Mouse (Mus musculus): Measurements from ENCODE around the gene Rbm44. TPM values are rescaled to one million over a fixed set of nuclear protein-coding genes. Genes with fewer than 3 reads are reported as not detected.

The Rbm44 gene
- total and polyA plus RNA-seq, 3 experiments = not detected

- TF ChIP-seq ETS1 (IDR thresholded peaks at IDR 0.05; ENCODE audit: low read depth, low read length) = no peak
- no peak for TF ChIP-seq CHD2 (IDR thresholded peaks at IDR 0.05; ENCODE audit: low read length)
- no peak for TF ChIP-seq KAT2A (conservative IDR thresholded peaks at IDR 0.05; ENCODE audit: low read depth, low read length)
- no peak for TF ChIP-seq EP300 (IDR thresholded peaks at IDR 0.05; ENCODE audit: low read depth in 1 of 2, low read length in 2 of 2)
- no peak for TF ChIP-seq MEF2A (IDR thresholded peaks at IDR 0.05; ENCODE audit: extremely low read depth, insufficient replicate concordance, low read depth, low read length, poor library complexity, severe bottlenecking)
- no peak for TF ChIP-seq MAX (IDR thresholded peaks at IDR 0.05; ENCODE audit: low read length)
- no peak for TF ChIP-seq HCFC1 (IDR thresholded peaks at IDR 0.05; ENCODE audit: low read depth, low read length)
- no peak for TF ChIP-seq POLR2AphosphoS5 (IDR thresholded peaks at IDR 0.05; ENCODE audit: borderline replicate concordance, low read depth, low read length)
- no peak for TF ChIP-seq BHLHE40 (IDR thresholded peaks at IDR 0.05; ENCODE audit: borderline replicate concordance, low read depth, low read length)
- no peak for TF ChIP-seq ZKSCAN1 (IDR thresholded peaks at IDR 0.05; ENCODE audit: low read depth, low read length)
- TF ChIP-seq POLR2AphosphoS2 (IDR thresholded peaks at IDR 0.05; ENCODE audit: low read length) = no peak
- TF ChIP-seq SMC3 (IDR thresholded peaks at IDR 0.05; ENCODE audit: low read depth, low read length) = no peak
- no peak for TF ChIP-seq GATA1 (IDR thresholded peaks at IDR 0.05; ENCODE audit: low read depth, low read length)
- no peak for TF ChIP-seq UBTF (IDR thresholded peaks at IDR 0.05; ENCODE audit: borderline replicate concordance, insufficient read depth, low read depth, low read length)
- no peak for TF ChIP-seq TCF12 (IDR thresholded peaks at IDR 0.05; ENCODE audit: low read depth, low read length)
- TF ChIP-seq NELFE (IDR thresholded peaks at IDR 0.05; ENCODE audit: low read depth, low read length) = no peak
- no peak overlapping the region for H3K4me3 ChIP-seq (ENCODE audit: control insufficient read depth in 1 of 2, insufficient read depth in 1 of 2, low read depth in 2 of 2, low read length in 2 of 2)
- peaks cover 4 to 7% of the 10 kb centered on the region in 2 experiments for H3K27me3 ChIP-seq (ENCODE audit: control insufficient read depth in 1 of 2, insufficient read depth in 2 of 2, low read length in 2 of 2)
- no peaks in the 10 kb centered on the region for H3K79me2 ChIP-seq (ENCODE audit: control insufficient read depth, insufficient read depth, low read length, poor library complexity)
- H3K9ac ChIP-seq (ENCODE audit: control insufficient read depth, low read depth, low read length, poor library complexity, severe bottlenecking) = no peak overlapping the region
- DNase-seq (ENCODE audit: low read depth, low spot score) = no peak
- no peaks in the 10 kb centered on the region for H3K4me1 ChIP-seq (ENCODE audit: control insufficient read depth in 1 of 2, insufficient read depth in 2 of 2, low read length in 2 of 2)
- H3K36me3 ChIP-seq (ENCODE audit: control insufficient read depth in 1 of 2, insufficient read depth in 2 of 2, low read length in 2 of 2) = no peaks in the 10 kb centered on the region
- H3K9me3 ChIP-seq (replicated peaks; ENCODE audit: insufficient read depth, low read length) = no peaks in the 10 kb centered on the region
- no peak overlapping the region for H3K27ac ChIP-seq (ENCODE audit: control insufficient read depth, low read depth, low read length)
Observed at GRCm38 (mm10) chr1:91166798-91167197, 21.9 kb downstream of the Rbm44 start.

- no peaks in the 10 kb centered on the region for H3K9me3 ChIP-seq (replicated peaks; ENCODE audit: insufficient read depth, low read length)
- DNase-seq (ENCODE audit: low read depth, low spot score) = no peak
- TF ChIP-seq EP300 (IDR thresholded peaks at IDR 0.05; ENCODE audit: low read depth in 1 of 2, low read length in 2 of 2) (no peak), MYB (IDR thresholded peaks at IDR 0.05; ENCODE audit: low read depth, low read length) (no peak), RAD21 (IDR thresholded peaks at IDR 0.05; ENCODE audit: low read depth, low read length) (no peak), SIN3A (IDR thresholded peaks at IDR 0.05; ENCODE audit: low read length) (no peak), CHD1 (IDR thresholded peaks at IDR 0.05; ENCODE audit: low read depth, low read length) (no peak), USF2 (IDR thresholded peaks at IDR 0.05; ENCODE audit: borderline replicate concordance in 1 of 2, insufficient read depth in 1 of 2, low read depth in 1 of 2, low read length in 2 of 2) (no peak), POLR2AphosphoS5 (IDR thresholded peaks at IDR 0.05; ENCODE audit: borderline replicate concordance, low read depth, low read length) (no peak), TAL1 (IDR thresholded peaks at IDR 0.05; ENCODE audit: low read length) (no peak), MEF2A (IDR thresholded peaks at IDR 0.05; ENCODE audit: extremely low read depth, insufficient replicate concordance, low read depth, low read length, poor library complexity, severe bottlenecking) (no peak), ZMIZ1 (IDR thresholded peaks at IDR 0.05; ENCODE audit: low read depth, low read length) (no peak), USF1 (IDR thresholded peaks at IDR 0.05; ENCODE audit: low read depth, low read length) (no peak), POLR2A (IDR thresholded peaks at IDR 0.05; ENCODE audit: control insufficient read depth in 1 of 2, insufficient read depth in 1 of 2, low read depth in 1 of 2, low read length in 2 of 2, poor library complexity in 1 of 2) (no peak), ZNF384 (IDR thresholded peaks at IDR 0.05; ENCODE audit: low read depth, low read length) (no peak), RCOR1 (IDR thresholded peaks at IDR 0.05; ENCODE audit: low read depth, low read length) (no peak), HCFC1 (IDR thresholded peaks at IDR 0.05; ENCODE audit: low read depth, low read length) (no peak), UBTF (IDR thresholded peaks at IDR 0.05; ENCODE audit: borderline replicate concordance, insufficient read depth, low read depth, low read length) (no peak), ZKSCAN1 (IDR thresholded peaks at IDR 0.05; ENCODE audit: low read depth, low read length) (no peak), TBP (IDR thresholded peaks at IDR 0.05; ENCODE audit: low read depth, low read length) (no peak)
Observed at GRCm38 (mm10) chr1:91169157-91169556, 24.3 kb downstream of the Rbm44 start.

More at GRCm38 (mm10) chr1:91169157-91169556, 24.3 kb downstream of the Rbm44 start:
- Histone ChIP-seq H3K27ac (ENCODE audit: control insufficient read depth, low read depth, low read length) (no peak overlapping the region), H3K27me3 (ENCODE audit: control insufficient read depth in 1 of 2, insufficient read depth in 2 of 2, low read length in 2 of 2) (0 out of 4 replicates have a peak, but pooled peaks cover 0 to 2% of the 10 kb centered on the region in 2 experiments), H3K79me2 (ENCODE audit: control insufficient read depth, insufficient read depth, low read length, poor library complexity) (no peaks in the 10 kb centered on the region), H3K4me3 (ENCODE audit: control insufficient read depth in 1 of 2, insufficient read depth in 1 of 2, low read depth in 2 of 2, low read length in 2 of 2) (no peak overlapping the region), H3K4me1 (ENCODE audit: control insufficient read depth in 1 of 2, insufficient read depth in 2 of 2, low read length in 2 of 2) (no peaks in the 10 kb centered on the region; a peak in 1 of 4 replicates), H3K9ac (ENCODE audit: control insufficient read depth, low read depth, low read length, poor library complexity, severe bottlenecking) (no peak overlapping the region), H3K36me3 (ENCODE audit: control insufficient read depth in 1 of 2, insufficient read depth in 2 of 2, low read length in 2 of 2) (no peaks in the 10 kb centered on the region)
